ENCODE assay signal across 27 mouse cellular contexts in genomic region chr19:60981894-60982293, GRCm38 (mm10).
DNase-seq lines count a peak whose midpoint lies in the region; ATAC-seq and TF ChIP-seq lines count a peak whose summit lies in the region.
"Had no signal": no experiment of that assay in that cellular context is flagged by ENCODE, and none has a peak within 500 bp of the region (broad histone marks: within the 10 kb centered on the region; RNA-seq: fewer than 3 reads in every experiment).

No protein-coding gene starts in this region.

- no peak for TF ChIP-seq CTCF in heart, adult 2 months (IDR thresholded peaks at IDR 0.05)

- no peaks in the 10 kb centered on the region for H3K27me3 ChIP-seq in heart, adult 2 months (ENCODE audit: control insufficient read depth, insufficient read depth, low read length)
- H3K27me3 ChIP-seq in midbrain, embryonic 13.5 days = no peaks in the 10 kb centered on the region
- H3K27me3 ChIP-seq: hindbrain, embryonic 13.5 days; midbrain, embryonic 15.5 days; neural tube, embryonic 12.5 days had no signal

- intact Hi-C loops in heart, adult 2 months (cut with DNase I) = no loop called here

- H3K4me3 ChIP-seq in heart, adult 2 months = no peak overlapping the region
- H3K4me3 ChIP-seq in midbrain, embryonic 13.5 days (replicated peaks) = no peak overlapping the region
- H3K4me3 ChIP-seq: erythroblast, embryonic 14.5 days; hindbrain, embryonic 13.5 days; midbrain, embryonic 15.5 days; neural tube, embryonic 12.5 days had no signal

- WGBS in heart, adult 2 months = 73% methylated on average over 2 of the region's 2 CpGs
- 81% methylated on average over 2 of the region's 2 CpGs for WGBS in midbrain, embryonic 13.5 days

- no peak for DNase-seq in heart, adult 2 months
- DNase-seq in heart, adult 18-20 months = no peak
- peak; percentile 32 for DNase-seq in MEL-GATA-1-ER (ENCODE audit: extremely low read depth, low read depth)
- no peak for DNase-seq in spleen, postnatal 4 days (ENCODE audit: low spot score in 2 of 2)
- DNase-seq in neural tube, embryonic 10.5 days (ENCODE audit: extremely low spot score, low spot score) = no peak
- DNase-seq: adrenal gland, postnatal 25 days; cerebellum, adult 8-10 months; heart, postnatal 4 days; kidney, adult 9 months; kidney, postnatal 10 days; layer of hippocampus, adult 9-11 months; liver; lung, adult 2 months; lung, postnatal 14 days; thymus, adult 18-20 months; thymus, postnatal 36 days had no signal

- TF ChIP-seq POLR2A in heart, adult 2 months (IDR thresholded peaks at IDR 0.05; ENCODE audit: insufficient read depth, low read depth, low read length) = no peak

- TF ChIP-seq EP300 in heart, adult 2 months (IDR thresholded peaks at IDR 0.05; ENCODE audit: insufficient read depth, low read depth, low read length) = no peak

- no peaks in the 10 kb centered on the region for H3K79me2 ChIP-seq in heart, adult 2 months (replicated peaks; ENCODE audit: control insufficient read depth, insufficient read depth, low read length)

- H3K9ac ChIP-seq in heart, adult 2 months (ENCODE audit: low read depth, low read length) = no peak overlapping the region
- H3K9ac ChIP-seq in midbrain, embryonic 13.5 days (replicated peaks) = no peak overlapping the region
- H3K9ac ChIP-seq: hindbrain, embryonic 13.5 days; liver, embryonic 14.5 days; midbrain, embryonic 15.5 days; neural tube, embryonic 12.5 days had no signal

- peak overlapping the region; percentile 33 for H3K27ac ChIP-seq in heart, adult 2 months
- H3K27ac ChIP-seq in midbrain, embryonic 13.5 days = no peak overlapping the region
- H3K27ac ChIP-seq: hindbrain, embryonic 13.5 days; liver, embryonic 14.5 days; midbrain, embryonic 15.5 days; neural tube, embryonic 12.5 days had no signal

- ATAC-seq in granulocyte monocyte progenitor cell, adult 5-6 weeks (replicated peaks; ENCODE audit: poor library complexity, severe bottlenecking) = peak; percentile 90
- ATAC-seq in neutrophil, adult 5-6 weeks (ENCODE audit: extremely low read depth, insufficient number of reproducible peaks, low FRiP score, poor library complexity, severe bottlenecking) = peak; percentile 66
- ATAC-seq in midbrain, embryonic 13.5 days = no peak
- ATAC-seq: forebrain, embryonic 16.5 days; intestine, postnatal 0 days; midbrain, embryonic 15.5 days had no signal

- peaks cover 5% of the 10 kb centered on the region for H3K36me3 ChIP-seq in heart, adult 2 months (ENCODE audit: control insufficient read depth, insufficient read depth, low read length)
- H3K36me3 ChIP-seq in midbrain, embryonic 13.5 days = no peaks in the 10 kb centered on the region
- H3K36me3 ChIP-seq: hindbrain, embryonic 13.5 days; midbrain, embryonic 15.5 days; neural tube, embryonic 12.5 days had no signal

- H3K4me1 ChIP-seq in heart, adult 2 months (ENCODE audit: control insufficient read depth, insufficient read depth, low read length) = peaks cover 2% of the 10 kb centered on the region
- H3K4me1 ChIP-seq in midbrain, embryonic 13.5 days (replicated peaks) = no peaks in the 10 kb centered on the region
- H3K4me1 ChIP-seq: hindbrain, embryonic 13.5 days; midbrain, embryonic 15.5 days; neural tube, embryonic 12.5 days had no signal

- no peak overlapping the region for H3K4me2 ChIP-seq in midbrain, embryonic 13.5 days (replicated peaks)
- H3K4me2 ChIP-seq: heart, embryonic 11.5 days; hindbrain, embryonic 13.5 days; midbrain, embryonic 15.5 days; neural tube, embryonic 12.5 days had no signal

- no peaks in the 10 kb centered on the region for H3K9me3 ChIP-seq in midbrain, embryonic 13.5 days
- H3K9me3 ChIP-seq: hindbrain, embryonic 13.5 days; midbrain, embryonic 15.5 days; neural tube, embryonic 12.5 days had no signal
